Mouse (Mus musculus) heart, postnatal 4 days (tissue): Measurements from ENCODE around the gene Cyb561. TPM values are rescaled to one million over a fixed set of nuclear protein-coding genes. Genes with fewer than 3 reads are reported as not detected.

ENCODE experiments used
- DNase-seq: peaks from one replicate; pipeline ENCODE4 v3.0.0; 2021
- total RNA-seq, 2 experiments: library from RNA; stranded (reverse); gene quantifications; 2 replicates each; pipeline ENCODE4 v1.2.3; 2021

Gene Cyb561
- total RNA-seq, 2 experiments from 2014 or later: 6.0 to 6.4 TPM

DNA sequence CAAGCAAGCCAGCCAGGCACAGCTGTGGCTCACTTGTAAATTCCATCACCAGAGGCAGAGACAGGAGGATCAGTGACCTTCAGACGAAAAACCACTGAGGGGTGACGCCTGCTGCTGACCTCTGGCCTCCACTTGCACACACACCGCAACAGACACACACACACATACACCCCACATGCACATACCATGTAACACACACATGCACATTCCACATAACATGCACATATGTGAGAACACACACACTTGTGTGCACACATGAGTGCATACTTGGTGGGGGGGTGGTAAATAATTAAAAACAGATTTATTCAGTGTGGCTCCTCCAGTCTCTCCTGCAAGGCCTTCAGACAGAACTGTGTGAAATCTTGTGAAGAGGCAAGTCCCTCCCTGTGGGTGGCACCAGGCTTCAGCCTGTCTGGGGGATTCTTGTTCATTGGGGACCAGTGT is 1.5 kb downstream of the Cyb561 start:
- DNase-seq: no peak

DNA sequence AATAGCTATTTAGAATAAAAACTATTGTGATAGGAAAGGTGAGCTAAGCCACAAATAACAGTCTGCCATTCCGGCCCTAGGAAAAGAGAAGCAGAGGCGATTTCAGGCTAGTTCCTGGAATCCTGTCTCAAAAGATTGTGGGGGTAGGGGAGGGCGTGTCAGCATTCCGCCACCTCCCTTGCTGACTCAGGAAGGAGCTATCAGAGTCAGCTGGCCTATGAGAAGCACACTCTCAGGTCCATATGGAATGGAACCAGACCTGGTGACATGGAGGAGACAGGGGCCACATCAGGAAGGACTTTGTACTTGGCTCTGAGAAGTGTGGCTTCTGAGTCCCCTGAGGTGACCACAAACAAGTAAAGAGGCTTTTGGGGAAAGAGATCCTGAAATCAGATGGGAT is 2.6 kb downstream of the Cyb561 start:
- no peak for DNase-seq

DNA sequence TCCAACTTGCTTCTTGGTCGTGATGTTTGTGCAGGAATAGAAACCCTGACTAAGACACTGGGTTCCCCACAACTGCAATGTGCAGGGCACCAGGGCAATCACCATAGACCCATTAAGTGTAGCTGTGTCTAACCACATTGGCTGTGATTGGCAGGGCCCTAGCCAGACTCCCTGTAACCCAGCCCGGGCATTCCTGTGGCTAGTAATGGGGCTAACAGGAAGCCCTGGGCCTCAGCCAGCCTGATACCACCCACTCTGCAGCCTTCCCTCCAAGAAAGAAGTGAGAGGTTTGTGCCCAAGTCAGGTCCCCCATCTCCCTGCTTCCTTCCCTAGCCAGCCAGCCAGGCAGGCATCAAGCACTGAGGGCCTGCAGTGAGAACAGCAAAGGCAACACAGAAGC is 4.9 kb downstream of the Cyb561 start:
- no peak for DNase-seq

DNA sequence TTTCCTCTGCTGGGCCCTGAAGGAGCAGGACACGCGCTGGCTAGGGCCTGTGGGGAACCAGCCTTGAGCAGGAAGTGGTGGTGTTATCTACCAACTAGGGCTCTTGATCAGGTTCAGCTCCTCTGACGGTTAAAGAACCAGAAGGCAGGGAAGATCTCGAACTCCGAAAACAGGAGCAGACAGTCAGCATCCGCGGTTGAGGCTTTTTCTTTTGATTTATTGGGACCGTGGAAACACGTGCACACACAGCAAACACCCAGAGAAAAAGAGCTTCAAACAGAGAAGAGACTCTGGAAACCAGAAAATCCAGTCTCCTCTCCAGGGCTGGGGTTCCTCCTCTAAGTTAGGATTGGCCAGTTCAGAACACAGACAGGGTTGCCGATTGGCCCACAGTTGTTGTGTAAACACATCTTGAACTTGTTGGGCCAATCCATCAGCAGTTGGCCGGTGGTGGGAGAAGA is 6.4 kb downstream of the Cyb561 start:
- DNase-seq: no peak

DNA sequence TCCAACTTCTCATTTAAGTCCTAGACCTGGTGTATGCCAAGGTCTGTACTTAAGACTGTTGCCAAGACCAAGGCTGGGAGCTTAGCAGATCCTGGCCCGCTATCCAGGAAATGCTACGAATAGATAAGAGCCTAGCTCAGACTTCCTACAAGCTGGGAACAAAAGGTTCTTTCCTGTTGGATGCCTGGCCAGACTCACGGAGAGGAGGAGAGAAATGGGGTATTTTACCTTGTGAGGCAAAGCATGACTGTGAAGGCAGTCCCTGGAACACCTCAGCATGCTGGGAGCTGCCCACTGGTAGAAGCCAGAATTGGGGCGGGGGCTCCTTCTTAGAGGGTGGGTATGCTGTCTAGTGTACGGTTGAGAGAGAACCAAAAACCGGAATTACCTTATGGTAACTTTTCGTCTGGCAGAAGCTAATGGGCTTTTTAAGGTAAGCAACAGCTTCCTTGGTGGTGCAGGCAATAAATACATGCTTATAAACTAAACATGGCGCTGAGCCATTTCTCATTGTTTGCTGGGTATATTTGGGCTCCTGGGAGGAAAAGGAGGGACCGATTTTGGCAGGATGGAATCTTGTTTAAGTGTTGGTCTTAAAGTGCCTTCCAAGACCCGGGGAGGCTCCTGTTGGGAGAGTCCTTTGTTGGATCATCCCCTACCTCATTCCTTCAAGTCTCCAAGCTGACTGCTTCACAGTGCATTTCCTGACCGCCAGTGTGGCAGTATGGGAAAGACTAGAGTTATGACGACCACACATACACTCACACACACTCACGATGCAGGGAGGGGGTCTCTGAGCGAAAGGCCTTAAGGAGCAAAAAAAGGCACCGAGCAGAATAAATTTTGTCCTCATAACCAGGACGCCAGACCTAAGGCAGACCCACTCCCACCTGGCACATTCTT is 8.1 kb downstream of the Cyb561 start:
- peak; percentile 59 for DNase-seq

DNA sequence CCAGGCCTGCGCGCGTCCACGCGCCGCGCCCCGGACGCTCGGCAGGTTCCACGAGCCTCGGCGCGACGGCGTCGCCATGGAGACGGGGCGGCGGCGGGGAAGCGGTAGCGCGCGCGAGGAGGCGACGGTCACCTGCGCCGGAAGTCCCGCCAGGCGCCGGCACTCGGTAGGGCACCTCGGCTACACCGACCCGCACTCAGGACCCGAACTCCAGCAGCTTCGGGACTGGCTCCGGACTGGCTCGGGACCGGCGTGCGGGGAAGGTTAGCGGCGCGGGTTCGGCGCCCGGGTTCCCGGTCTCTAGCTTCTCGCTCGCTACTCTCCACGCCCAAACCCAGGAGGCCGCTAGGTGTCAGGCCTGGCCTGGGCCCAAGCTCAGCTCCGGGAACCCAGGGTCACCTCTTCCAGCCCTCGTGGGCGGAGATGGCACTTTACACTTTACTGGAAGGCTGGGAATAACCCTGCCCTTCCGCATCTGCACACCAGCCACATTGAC is 9.0 kb downstream of the Cyb561 start:
- DNase-seq: peak; percentile 83

DNA sequence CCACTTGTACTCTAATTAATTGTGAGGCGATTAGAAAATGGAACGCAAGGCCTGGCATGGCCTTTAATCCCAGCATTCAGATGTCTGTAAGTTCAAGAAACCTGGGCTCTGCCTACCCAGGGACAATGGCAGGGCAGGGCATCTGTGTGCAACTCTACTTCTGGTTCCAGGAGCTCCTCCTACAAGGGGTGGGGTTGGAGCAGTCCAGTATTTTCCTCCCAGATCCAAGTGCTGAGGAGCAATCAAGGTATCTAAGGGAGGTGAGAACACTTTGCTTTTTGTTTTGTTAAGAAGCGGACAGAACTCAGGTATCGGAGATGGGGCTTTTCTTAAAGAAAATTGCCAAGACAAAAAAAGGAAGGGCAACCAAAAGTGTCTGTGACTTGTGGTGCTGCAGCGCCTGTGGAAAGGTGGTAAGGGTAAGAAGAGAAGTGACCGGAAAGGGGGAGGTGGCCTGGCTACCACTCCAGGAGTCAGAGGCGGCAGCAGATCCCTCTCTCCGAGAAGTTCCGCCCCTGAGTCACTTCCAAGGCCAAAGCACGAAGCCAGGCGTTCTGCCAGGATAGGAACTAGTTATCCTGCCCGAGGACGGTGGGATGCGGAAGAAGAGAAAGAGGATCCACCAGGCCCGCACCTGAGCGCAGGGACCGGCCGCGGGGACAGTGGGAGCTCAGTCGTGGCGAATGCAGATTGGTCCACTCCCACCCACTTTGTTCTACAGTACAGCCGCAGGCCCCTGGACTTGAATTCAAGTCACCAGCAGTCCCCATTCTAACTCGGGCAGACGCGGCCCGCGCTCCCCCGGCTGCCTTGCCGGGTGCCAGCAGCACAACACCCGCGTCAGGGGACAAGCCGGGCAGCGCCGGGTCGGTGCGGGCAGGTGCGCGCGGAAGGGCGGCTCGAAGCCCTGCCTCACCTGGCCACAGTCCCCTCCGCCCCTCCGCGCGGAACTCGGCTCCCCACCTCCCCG is 9.7 kb downstream of the Cyb561 start:
- peak; percentile 64 for DNase-seq

DNA sequence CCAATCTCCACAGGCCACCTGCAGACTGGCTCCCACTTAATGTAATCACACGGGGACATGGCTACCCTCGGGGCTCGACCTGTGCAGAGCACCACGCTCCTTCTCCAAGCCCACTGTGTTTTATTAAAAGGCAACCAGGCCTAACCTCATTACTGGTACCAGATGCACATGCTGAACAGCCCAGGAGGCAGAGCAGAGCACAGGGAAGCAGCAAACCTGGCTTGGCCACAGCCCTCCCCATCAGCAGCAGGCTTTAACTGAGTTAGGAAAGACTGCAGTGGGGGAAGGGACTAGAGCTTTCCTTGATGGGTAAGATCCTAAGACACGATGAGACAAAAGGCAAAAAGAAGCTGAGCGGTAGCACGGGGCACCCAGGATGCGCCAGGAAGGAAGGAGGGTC is 11.2 kb downstream of the Cyb561 start:
- no peak for DNase-seq

DNA sequence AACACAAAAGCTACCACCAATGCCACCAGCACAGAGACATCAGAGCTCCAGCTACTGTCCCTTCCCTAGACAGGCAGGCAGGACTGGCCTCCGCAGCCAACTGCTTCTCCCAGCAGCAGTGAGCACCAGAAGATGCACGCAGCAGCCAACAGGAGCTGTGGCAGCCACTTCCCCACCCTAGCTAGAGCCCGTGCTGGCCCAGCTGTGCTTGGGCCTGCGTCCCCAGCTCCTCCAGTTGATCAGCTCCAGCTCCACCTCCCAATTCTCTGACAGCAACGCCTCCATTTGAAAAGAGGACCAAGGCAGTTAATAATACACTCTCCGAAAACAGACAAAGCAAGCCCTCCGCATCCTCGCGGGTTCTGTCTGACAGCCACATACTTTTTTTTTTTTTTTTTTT is 14.4 kb downstream of the Cyb561 start:
- DNase-seq: no peak

DNA sequence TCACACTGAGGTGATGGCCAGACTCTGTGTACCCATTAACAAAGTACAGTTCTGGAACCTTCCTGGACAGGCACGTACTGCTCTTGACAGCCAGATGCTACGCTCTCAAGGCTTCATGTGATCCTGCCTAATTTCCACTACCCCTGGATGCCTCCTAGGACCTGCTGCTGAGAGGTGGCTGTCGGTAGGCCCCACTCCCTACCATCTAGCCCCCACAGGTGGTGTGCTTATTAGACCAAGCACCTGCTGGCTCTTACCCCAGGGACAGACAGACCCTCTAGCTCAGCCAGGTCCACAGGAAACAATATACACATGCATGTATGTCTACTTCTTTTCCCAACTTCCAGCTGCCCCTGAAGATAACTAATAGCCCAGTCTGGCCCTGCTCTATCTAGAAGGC is 16.2 kb downstream of the Cyb561 start:
- DNase-seq: no peak

DNA sequence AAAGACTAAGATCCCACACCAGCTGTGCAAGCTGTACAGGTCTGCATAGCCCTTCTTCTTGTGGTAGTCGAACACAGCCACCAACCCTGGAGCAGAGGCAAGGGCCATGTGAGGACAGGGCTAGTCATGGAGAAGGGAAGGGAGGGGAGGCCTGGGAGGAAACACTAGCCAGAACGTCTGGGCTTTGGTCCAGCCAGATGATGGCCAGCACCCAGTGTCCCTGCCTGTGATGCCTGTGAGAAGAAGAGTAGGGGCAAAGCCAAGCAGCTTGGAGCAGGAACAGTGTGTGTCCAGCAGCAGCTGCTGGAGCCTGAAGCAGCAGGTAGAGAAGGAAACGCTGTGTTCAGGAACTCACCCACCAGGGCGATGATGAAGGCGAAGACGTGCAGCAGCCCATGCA is 16.9 kb downstream of the Cyb561 start:
- DNase-seq: peak; percentile 76

DNA sequence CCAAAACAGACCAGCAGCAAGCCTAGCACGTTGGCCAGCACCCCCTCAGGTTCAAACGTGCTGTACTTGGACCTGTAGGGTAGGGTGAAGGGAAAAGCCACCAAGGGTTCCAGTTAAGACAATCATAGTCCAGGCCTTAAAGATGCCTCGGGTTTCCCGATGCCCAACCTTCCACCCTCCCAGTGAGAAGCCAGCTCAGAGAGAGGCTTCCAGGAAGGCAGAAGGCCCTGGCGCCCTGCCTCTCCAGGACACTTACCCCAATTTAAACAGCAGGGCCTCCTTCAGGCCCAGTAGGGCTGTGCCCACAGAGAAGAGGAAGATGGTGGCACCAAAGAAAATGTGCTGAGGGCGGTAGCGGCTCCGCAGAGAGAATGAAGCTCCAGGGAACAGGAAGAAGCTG is 17.6 kb downstream of the Cyb561 start:
- DNase-seq: no peak

DNA sequence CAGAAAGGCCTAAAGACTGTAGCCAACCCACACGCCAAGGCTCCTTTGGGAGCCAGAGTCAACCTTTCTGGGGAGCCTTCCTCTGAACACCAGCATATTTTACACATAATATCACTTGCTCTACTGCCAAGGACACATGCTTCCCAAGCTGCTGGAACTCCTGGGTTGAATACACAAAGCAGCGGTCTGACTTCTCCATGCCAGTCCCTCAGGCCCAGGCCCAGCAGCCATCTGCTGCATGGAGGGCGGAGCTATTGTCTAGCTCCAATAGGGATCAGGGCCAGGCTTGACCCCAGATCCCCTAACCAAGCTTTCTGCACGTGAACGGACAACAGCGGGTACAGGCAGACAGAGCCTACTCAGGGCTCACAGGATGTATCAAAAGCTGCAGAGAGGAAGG is 18.3 kb downstream of the Cyb561 start:
- no peak for DNase-seq

DNA sequence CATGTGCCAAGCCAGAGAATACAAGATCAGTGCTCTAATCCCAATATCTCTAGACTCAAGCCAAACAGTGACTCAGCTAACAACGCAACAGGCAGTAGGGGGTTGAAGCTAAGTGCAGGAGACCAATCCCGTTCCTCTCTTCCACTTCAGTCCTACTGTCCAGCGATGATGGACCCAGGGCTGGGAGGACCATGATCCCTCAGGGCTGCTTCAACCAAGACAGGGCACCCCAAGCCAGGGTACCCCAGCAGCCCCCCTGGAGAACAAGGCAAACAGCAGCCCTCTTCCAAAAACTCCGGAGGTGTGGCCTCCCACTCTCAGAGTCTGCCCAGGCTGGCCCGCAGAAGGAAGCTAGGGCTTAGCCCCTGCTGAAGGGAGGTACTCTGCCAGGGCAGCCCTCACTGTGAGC is 18.8 kb downstream of the Cyb561 start:
- DNase-seq: no peak

DNA sequence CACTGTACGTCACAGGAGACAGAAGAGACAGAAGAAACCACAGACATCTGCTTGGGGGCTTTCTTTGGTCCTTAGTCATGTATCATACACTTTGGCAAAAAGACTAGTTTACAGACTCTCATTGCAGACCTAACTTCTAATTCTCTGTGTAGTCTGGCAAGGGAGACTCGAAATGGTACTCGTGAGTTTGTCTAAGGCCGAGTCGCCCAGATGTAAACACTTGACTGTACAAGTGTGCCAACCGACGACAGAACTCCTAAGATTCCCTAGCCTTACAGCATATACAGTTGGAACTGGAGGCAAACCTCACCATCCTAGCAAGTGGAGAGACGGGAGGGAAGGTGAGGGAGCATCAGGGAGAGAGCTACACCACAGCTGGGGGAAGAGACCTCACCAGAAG is 19.4 kb downstream of the Cyb561 start:
- no peak for DNase-seq

DNA sequence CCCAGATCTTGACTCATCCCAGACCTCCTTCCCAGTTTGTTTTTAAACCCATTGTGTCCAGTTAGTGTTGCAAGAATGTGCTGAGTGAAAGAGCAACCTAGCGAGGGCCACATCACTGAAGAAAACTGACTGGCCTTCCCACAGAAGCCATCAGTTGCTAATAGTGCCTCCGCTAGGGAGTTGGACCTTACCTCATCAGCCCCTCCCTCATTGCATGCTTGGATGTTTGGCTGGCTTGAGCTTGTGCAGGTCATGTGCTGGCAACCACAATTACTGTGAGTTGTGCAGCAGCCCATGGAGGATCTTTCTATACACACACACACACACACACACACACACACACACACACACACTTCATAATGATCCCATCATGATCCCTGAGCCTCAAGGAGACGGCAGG is 21.8 kb downstream of the Cyb561 start:
- no peak for DNase-seq

DNA sequence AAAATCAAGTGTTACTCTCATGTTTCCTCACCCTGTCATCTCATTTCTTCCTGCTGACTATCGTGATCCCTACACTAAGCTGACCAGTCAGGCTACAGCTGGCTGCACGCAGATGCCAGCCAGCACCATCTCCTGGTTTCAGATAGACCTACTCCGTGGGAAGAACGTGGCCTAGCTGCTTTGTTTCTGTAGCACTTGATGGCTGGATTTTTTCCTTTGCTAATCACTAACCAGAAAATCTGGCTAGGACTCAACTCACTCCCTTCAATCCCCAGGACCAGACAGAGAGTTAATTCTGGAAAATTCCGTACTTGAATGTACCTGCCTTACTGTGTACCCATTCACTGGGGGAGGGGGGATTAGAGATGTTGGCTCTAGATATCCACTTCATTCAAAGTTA is 25.0 kb downstream of the Cyb561 start:
- DNase-seq: no peak

DNA sequence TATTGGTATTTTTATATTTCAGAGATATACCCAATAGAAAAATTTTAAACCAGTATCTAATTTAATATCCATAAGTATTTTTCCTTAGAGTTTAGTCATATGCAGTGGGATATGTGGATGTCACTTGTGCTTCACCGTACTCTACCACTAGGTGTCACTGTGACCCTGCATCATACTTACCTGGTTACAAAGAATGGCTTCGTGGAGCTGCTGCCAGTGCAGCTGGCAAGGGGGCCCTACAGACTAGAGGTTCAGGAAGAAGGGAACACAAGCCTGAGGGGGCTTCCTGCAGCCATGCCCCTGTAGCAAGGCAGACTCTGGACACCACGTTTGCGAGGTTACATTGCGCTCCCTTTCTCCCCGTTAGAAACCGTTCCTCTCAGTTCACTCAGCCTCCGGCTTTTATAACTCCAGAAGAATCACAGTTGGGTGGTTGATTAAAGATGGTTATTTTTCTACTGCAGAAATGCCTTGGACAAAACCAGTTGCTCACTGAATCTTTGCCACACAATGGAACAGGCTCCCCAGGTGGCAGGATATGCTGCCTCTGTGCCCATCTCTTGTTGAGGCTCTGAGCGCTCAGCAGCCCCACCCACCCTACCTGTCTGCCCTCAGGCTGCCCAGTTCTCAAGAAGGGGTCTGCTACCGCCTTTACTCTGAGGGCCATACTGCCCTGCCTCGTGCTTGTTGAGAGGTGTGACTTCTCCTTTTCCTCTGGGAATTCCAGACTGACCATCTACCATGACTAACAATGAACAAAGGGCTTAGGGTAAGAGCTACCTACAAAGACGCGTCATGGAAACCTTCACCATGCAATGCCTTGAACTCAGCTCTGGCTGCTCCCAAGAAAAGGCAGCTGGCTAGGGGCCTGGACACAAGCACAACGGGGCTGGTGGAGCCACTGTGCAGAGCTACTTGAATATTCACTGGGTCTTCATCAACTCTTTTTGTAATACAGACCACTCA is 25.8 kb downstream of the Cyb561 start:
- DNase-seq: peak; percentile 81

DNA sequence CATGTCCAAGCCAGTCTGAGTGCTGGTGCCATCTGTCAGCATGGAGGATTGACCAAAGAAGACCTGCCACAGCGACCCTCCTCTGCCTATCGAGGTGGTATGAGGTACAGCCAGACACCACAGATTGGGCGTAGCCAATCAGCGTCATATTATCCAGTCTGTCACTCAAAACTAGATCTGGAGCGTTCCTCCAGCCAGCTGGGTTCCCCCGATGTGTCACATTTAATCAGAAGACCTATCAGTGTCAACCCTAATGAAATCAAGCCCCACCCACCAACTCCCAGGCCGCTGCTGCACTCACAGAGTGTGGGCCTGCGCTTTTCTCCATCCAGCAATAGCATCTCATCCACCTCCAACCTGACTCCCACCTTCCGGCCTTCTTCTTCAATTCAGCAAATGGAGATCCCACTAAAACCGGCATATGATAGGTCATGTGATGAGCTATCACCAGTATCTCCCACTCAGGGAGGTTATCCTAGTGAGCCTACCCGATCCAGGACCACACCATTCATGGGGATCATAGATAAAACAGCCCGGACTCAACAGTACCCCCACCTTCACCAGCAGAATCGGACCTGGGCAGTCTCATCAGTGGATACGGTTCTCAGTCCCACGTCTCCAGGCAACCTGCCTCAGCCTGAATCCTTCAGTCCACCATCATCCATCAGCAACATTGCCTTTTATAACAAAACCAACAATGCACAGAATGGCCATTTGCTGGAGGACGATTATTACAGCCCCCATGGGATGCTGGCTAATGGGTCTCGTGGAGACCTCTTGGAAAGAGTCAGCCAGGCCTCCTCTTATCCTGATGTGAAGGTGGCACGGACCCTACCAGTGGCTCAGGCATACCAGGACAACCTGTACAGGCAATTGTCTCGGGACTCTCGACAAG is 30.1 kb downstream of the Cyb561 start:
- DNase-seq: no peak

DNA sequence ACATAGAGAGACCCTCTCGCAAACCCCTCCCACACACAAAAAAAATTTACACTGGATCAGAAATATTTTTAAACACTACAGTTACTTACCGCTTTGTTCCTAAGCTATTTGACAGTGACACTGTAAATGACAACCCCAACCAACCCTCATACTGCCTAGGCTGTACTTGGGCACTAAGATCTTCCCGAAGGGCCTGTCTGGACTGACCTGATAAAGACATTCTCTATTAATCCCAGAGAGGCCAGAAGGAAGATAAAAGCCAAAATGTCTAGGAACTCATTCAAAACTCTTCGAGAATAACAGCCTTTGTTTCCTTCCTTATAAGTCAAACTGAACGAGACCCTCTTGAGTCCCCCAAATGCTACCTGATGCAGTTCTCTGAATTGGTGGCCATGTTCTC is 31.9 kb downstream of the Cyb561 start:
- DNase-seq: no peak

DNA sequence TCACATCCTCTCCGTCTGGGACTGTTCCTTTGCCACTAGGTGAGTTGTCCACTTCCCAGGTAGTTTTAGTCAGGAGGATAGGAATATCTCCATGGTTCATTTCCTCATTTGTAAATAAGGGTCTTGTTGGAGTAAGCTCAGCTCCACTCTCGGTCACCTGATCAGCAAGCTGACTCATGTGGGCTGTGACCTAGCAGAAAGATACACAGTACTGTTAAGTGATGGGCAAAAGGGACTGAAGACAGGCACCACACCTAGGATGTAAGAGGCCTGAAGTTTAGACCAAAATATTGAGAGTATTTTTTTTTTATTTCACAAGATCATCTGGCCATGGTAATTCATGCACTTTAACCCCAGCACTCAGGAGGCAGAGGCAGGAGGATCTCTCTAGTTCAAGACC is 32.3 kb downstream of the Cyb561 start:
- DNase-seq: no peak
